Mouse (Mus musculus): ENCODE measurements around the gene Aplp1. TPM values are rescaled to one million over a fixed set of nuclear protein-coding genes. Genes with fewer than 3 reads are reported as not detected.

Aplp1 gene
- polyA plus RNA-seq, 1 experiment: 15.6 TPM

DNA sequence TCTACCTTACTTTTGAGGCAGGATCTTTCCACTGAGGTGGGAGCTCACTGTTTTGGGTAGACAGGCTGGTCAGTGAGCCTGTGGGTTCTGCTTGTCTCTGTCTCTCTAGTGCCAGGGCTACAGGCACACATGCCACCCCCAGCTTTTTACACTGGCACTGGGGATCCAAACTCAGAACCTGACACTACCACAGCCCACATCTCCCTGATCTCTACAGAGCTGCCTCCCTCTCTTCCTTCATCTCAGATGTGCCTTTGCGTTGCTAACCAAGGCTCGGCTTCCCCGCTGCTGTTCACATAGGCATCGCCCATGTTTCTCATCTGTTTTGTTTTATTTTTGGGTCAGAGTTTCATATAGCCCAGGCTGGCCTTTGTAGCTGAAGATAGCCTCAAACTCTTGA lies 51.7 kb downstream of the Aplp1 start:
- no peaks in the 10 kb centered on the region for H3K27me3 ChIP-seq (ENCODE audit: control insufficient read depth, insufficient read depth, low read length)
- no peaks in the 10 kb centered on the region for H3K36me3 ChIP-seq (ENCODE audit: control insufficient read depth, insufficient read depth, low read length)
- TF ChIP-seq CTCF (IDR thresholded peaks at IDR 0.05; ENCODE audit: control insufficient read depth, insufficient read depth, insufficient replicate concordance, low read depth, low read length) (no peak), POLR2A (IDR thresholded peaks at IDR 0.05; ENCODE audit: control insufficient read depth, low read depth, low read length) (no peak)
- no peak overlapping the region for H3K27ac ChIP-seq (ENCODE audit: control insufficient read depth, insufficient read depth, low read depth, low read length)
- no peak overlapping the region for H3K4me3 ChIP-seq (ENCODE audit: control insufficient read depth, low read depth, low read length)
- no peaks in the 10 kb centered on the region; the same call in 1 of the 2 replicates for H3K4me1 ChIP-seq (ENCODE audit: control insufficient read depth, insufficient read depth, low read length)

DNA sequence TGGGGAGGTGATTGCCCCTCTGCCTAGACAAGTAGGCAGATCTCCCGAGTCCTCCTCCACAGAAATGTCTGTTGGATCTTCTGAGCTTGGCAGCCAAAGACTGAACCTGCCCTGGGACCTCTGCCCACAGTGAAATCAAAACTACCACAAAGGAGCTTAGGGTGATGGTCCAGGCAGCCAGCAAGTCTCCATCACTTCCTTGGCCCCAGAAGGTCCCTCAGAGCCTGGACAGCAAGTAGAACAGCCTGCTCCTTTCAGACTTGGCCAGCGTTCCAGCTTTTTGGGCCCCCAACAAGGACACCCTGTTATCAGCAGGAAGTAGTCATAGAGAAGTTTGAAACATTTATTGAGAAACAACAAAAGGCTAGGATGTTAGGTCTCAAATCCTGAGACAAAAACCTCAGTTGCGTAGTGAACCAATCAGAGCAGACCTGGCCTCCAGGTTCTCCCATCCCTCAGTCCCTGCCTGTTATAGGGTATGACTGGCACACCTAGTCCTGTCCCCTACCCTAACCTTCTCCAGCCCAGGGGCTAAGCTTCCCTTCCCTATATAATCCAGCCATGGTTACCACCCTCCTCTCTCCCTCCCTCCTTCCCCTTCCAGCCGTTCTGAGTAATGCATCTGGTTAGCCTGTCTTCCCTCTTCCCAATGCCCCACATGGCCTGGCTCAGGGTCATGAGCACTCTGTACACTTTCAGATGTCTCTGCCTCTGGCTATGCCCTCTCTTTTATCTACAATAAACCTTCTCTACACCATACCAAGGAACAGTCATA lies 52.4 kb downstream of the Aplp1 start:
- TF ChIP-seq CTCF (IDR thresholded peaks at IDR 0.05; ENCODE audit: control insufficient read depth, insufficient read depth, insufficient replicate concordance, low read depth, low read length): no peak
- no peak for TF ChIP-seq POLR2A (IDR thresholded peaks at IDR 0.05; ENCODE audit: control insufficient read depth, low read depth, low read length)
- Histone ChIP-seq H3K4me1 (ENCODE audit: control insufficient read depth, insufficient read depth, low read length) (no peaks in the 10 kb centered on the region; the same call in 1 of the 2 replicates), H3K4me3 (ENCODE audit: control insufficient read depth, low read depth, low read length) (no peak overlapping the region), H3K27me3 (ENCODE audit: control insufficient read depth, insufficient read depth, low read length) (no peaks in the 10 kb centered on the region), H3K27ac (ENCODE audit: control insufficient read depth, insufficient read depth, low read depth, low read length) (no peak overlapping the region), H3K36me3 (ENCODE audit: control insufficient read depth, insufficient read depth, low read length) (no peaks in the 10 kb centered on the region)

Other genes starting within 250 kb of the Aplp1 start
- 562 and 592 TPM in 2 replicates for gene Capns1, start 246.7 kb downstream of the Aplp1 start, polyA plus RNA-seq (2012; rRNA removed)
- gene Polr2i, start 213.6 kb downstream of the Aplp1 start, polyA plus RNA-seq (2012; rRNA removed): 242 and 257 TPM in 2 replicates
- 65.7 and 66.2 TPM in 2 replicates for gene Tbcb, start 213.3 kb downstream of the Aplp1 start, polyA plus RNA-seq (2012; rRNA removed)
- 0.63 and 0.89 TPM in 2 replicates for gene Ovol3, start 209.8 kb downstream of the Aplp1 start, polyA plus RNA-seq (2012; rRNA removed)
- gene Thap8, start 165.4 kb downstream of the Aplp1 start, polyA plus RNA-seq (2012; rRNA removed): 1.8 and 2.3 TPM in 2 replicates
- gene Wdr62, start 165.1 kb downstream of the Aplp1 start, polyA plus RNA-seq (2012; rRNA removed): 713 and 754 TPM in 2 replicates
- 4.8 and 6.6 TPM in 2 replicates for gene Clip3, start 153.8 kb downstream of the Aplp1 start, polyA plus RNA-seq (2012; rRNA removed)
- gene Alkbh6, start 136.8 kb downstream of the Aplp1 start, polyA plus RNA-seq (2012; rRNA removed): 36.5 and 38.0 TPM in 2 replicates
- gene Syne4, start 130.7 kb downstream of the Aplp1 start, polyA plus RNA-seq (2012; rRNA removed): 7.4 and 9.6 TPM in 2 replicates
- 0.18 and 0.28 TPM in 2 replicates for gene E130208F15Rik, start 123.8 kb downstream of the Aplp1 start, polyA plus RNA-seq (2012; rRNA removed)
- gene Sdhaf1, start 121.6 kb downstream of the Aplp1 start, polyA plus RNA-seq (2012; rRNA removed): 6.1 and 6.5 TPM in 2 replicates
- gene Lrfn3, start 82.8 kb downstream of the Aplp1 start, polyA plus RNA-seq (2012; rRNA removed): 0.27 and 0.35 TPM in 2 replicates
- 7.0 and 9.1 TPM in 2 replicates for gene Tyrobp, start 31.8 kb downstream of the Aplp1 start, polyA plus RNA-seq (2012; rRNA removed)
- 0.93 TPM in 1 of 2 replicates, not detected in the other for gene Hcst, start 25.7 kb downstream of the Aplp1 start, polyA plus RNA-seq (2012; rRNA removed)
- gene Nfkbid, start 23.8 kb downstream of the Aplp1 start, polyA plus RNA-seq (2012; rRNA removed): 0.36 and 0.52 TPM in 2 replicates
- 0.31 TPM in 1 of 2 replicates, not detected in the other for gene Kirrel2, start 12.2 kb upstream of the Aplp1 start, polyA plus RNA-seq (2012; rRNA removed)
- 0.07 and 0.12 TPM in 2 replicates for gene Nphs1, start 12.8 kb upstream of the Aplp1 start, polyA plus RNA-seq (2012; rRNA removed)
- 0.10 TPM in 1 of 2 replicates, not detected in the other for gene Prodh2, start 48.1 kb upstream of the Aplp1 start, polyA plus RNA-seq (2012; rRNA removed)
- gene Arhgap33, start 89.5 kb upstream of the Aplp1 start, polyA plus RNA-seq (2012; rRNA removed): 136 TPM in 2 replicates
- 74.3 and 82.9 TPM in 2 replicates for gene Hspb6, start 106.6 kb upstream of the Aplp1 start, polyA plus RNA-seq (2012; rRNA removed)
- gene Proser3, start 106.8 kb upstream of the Aplp1 start, polyA plus RNA-seq (2012; rRNA removed): 33.9 and 37.5 TPM in 2 replicates
- gene Lin37, start 114.3 kb upstream of the Aplp1 start, polyA plus RNA-seq (2012; rRNA removed): 39.9 and 47.0 TPM in 2 replicates
- 51.9 and 52.2 TPM in 2 replicates for gene U2af1l4, start 117.8 kb upstream of the Aplp1 start, polyA plus RNA-seq (2012; rRNA removed)
- gene Gm49396, start 117.8 kb upstream of the Aplp1 start, polyA plus RNA-seq (2012; rRNA removed): 0.58 and 0.80 TPM in 2 replicates
- gene Psenen, start 118.1 kb upstream of the Aplp1 start, polyA plus RNA-seq (2012; rRNA removed): 147 and 167 TPM in 2 replicates
- gene Igflr1, start 119.9 kb upstream of the Aplp1 start, polyA plus RNA-seq (2012; rRNA removed): 0.80 and 1.0 TPM in 2 replicates
- gene Kmt2b, start 143.2 kb upstream of the Aplp1 start, polyA plus RNA-seq (2012; rRNA removed): 56.1 and 61.0 TPM in 2 replicates
- gene Zbtb32, start 153.4 kb upstream of the Aplp1 start, polyA plus RNA-seq (2012; rRNA removed): 180 and 203 TPM in 2 replicates
- 6.5 TPM in 2 replicates for gene Upk1a, start 167.3 kb upstream of the Aplp1 start, polyA plus RNA-seq (2012; rRNA removed)
- gene Cox6b1, start 180.6 kb upstream of the Aplp1 start, polyA plus RNA-seq (2012; rRNA removed): 51.8 and 74.9 TPM in 2 replicates
- gene Etv2, start 190.3 kb upstream of the Aplp1 start, polyA plus RNA-seq (2012; rRNA removed): 7.9 and 8.4 TPM in 2 replicates
- gene Rbm42, start 204.8 kb upstream of the Aplp1 start, polyA plus RNA-seq (2012; rRNA removed): 27.1 and 33.0 TPM in 2 replicates
- 21.1 and 22.4 TPM in 2 replicates for gene Haus5, start 219.5 kb upstream of the Aplp1 start, polyA plus RNA-seq (2012; rRNA removed)
- gene Pmis2, start 226.1 kb upstream of the Aplp1 start, polyA plus RNA-seq (2012; rRNA removed): 142 and 177 TPM in 2 replicates